In genomic region chr11:117422713-117423112, GRCm38 (mm10) we compare ENCODE assay signal across 16 mouse cellular contexts.
A peak's percentile ranks its signal among the peaks of the same experiment; 100 is the strongest.
DNase-seq lines count a peak whose midpoint lies in the region; ATAC-seq and TF ChIP-seq lines count a peak whose summit lies in the region.
"Had no signal": no experiment of that assay in that cellular context is flagged by ENCODE, and none has a peak within 500 bp of the region (broad histone marks: within the 10 kb centered on the region; RNA-seq: fewer than 3 reads in every experiment).

No protein-coding gene starts in this region.

- H3K9me3 ChIP-seq in liver, postnatal 0 days (ENCODE audit: low read length): no peaks in the 10 kb centered on the region
- H3K9me3 ChIP-seq in liver, embryonic 12.5 days (replicated peaks): no peaks in the 10 kb centered on the region
- H3K9me3 ChIP-seq: hindbrain, embryonic 10.5 days; limb, embryonic 15.5 days; neural tube, embryonic 13.5 days had no signal

- no peak for ATAC-seq in liver, postnatal 0 days
- no peak for ATAC-seq in liver, embryonic 12.5 days

- no peak for TF ChIP-seq EP300 in heart, adult 2 months (IDR thresholded peaks at IDR 0.05; ENCODE audit: insufficient read depth, low read depth, low read length)
- TF ChIP-seq EP300 in liver, postnatal 0 days (IDR thresholded peaks at IDR 0.05; ENCODE audit: low read depth): no peak

- WGBS in heart, adult 2 months: 84% methylated on average over 6 of the region's 6 CpGs
- WGBS in liver, postnatal 0 days (ENCODE audit: insufficient replicate concordance): 76% methylated on average over 6 of the region's 6 CpGs
- WGBS in liver, embryonic 12.5 days (ENCODE audit: insufficient replicate concordance): 65% methylated on average over 6 of the region's 6 CpGs

- no peak overlapping the region for H3K4me3 ChIP-seq in heart, adult 2 months
- no peak overlapping the region for H3K4me3 ChIP-seq in liver, postnatal 0 days (ENCODE audit: low read depth, low read length)
- H3K4me3 ChIP-seq in liver, embryonic 12.5 days: no peak overlapping the region
- H3K4me3 ChIP-seq: hindbrain, embryonic 10.5 days; limb, embryonic 15.5 days; neural tube, embryonic 13.5 days had no signal

- peaks cover 9% of the 10 kb centered on the region for H3K4me1 ChIP-seq in heart, adult 2 months (ENCODE audit: control insufficient read depth, insufficient read depth, low read length)
- H3K4me1 ChIP-seq in liver, postnatal 0 days (ENCODE audit: insufficient read depth): no peaks in the 10 kb centered on the region; the same call in 1 of the 2 replicates
- H3K4me1 ChIP-seq in liver, embryonic 12.5 days: 0 out of 2 replicates have a peak, but pooled peaks cover 6% of the 10 kb centered on the region

- no peak overlapping the region for H3K9ac ChIP-seq in heart, adult 2 months (ENCODE audit: low read depth, low read length)
- no peak overlapping the region for H3K9ac ChIP-seq in liver, postnatal 0 days (replicated peaks)
- H3K9ac ChIP-seq in liver, embryonic 12.5 days: no peak overlapping the region
- H3K9ac ChIP-seq: limb, embryonic 15.5 days; neural tube, embryonic 13.5 days had no signal

- no peak for TF ChIP-seq POLR2A in heart, adult 2 months (IDR thresholded peaks at IDR 0.05; ENCODE audit: insufficient read depth, low read depth, low read length)

- no peak overlapping the region for H3K4me2 ChIP-seq in liver, postnatal 0 days (ENCODE audit: low read depth, low read length)
- no peak overlapping the region for H3K4me2 ChIP-seq in liver, embryonic 12.5 days
- H3K4me2 ChIP-seq: limb, embryonic 15.5 days; neural tube, embryonic 13.5 days had no signal

- TF ChIP-seq CTCF in heart, adult 2 months (IDR thresholded peaks at IDR 0.05): peak; percentile 56
- TF ChIP-seq CTCF in liver, postnatal 0 days (IDR thresholded peaks at IDR 0.05; ENCODE audit: low read depth): peak; percentile 23; the same call in 1 of the 2 replicates

- H3K36me3 ChIP-seq in heart, adult 2 months (ENCODE audit: control insufficient read depth, insufficient read depth, low read length): no peaks in the 10 kb centered on the region
- no peaks in the 10 kb centered on the region for H3K36me3 ChIP-seq in liver, postnatal 0 days (replicated peaks; ENCODE audit: insufficient read depth, low read length)
- H3K36me3 ChIP-seq in liver, embryonic 12.5 days: no peaks in the 10 kb centered on the region
- H3K36me3 ChIP-seq: hindbrain, embryonic 10.5 days; limb, embryonic 15.5 days; neural tube, embryonic 13.5 days had no signal

- H3K27ac ChIP-seq in heart, adult 2 months: peak overlapping the region; percentile 60
- no peak overlapping the region for H3K27ac ChIP-seq in liver, postnatal 0 days (ENCODE audit: low read depth)
- H3K27ac ChIP-seq in liver, embryonic 12.5 days: no peak overlapping the region
- H3K27ac ChIP-seq: hindbrain, embryonic 10.5 days; limb, embryonic 15.5 days; neural tube, embryonic 13.5 days had no signal

- H3K27me3 ChIP-seq in heart, adult 2 months (ENCODE audit: control insufficient read depth, insufficient read depth, low read length): no peaks in the 10 kb centered on the region
- 0 out of 2 replicates have a peak, but pooled peaks cover 2% of the 10 kb centered on the region for H3K27me3 ChIP-seq in liver, postnatal 0 days (ENCODE audit: insufficient read depth, low read length)
- H3K27me3 ChIP-seq in liver, embryonic 12.5 days (replicated peaks): peaks cover 59% of the 10 kb centered on the region
- H3K27me3 ChIP-seq: limb, embryonic 15.5 days had no signal

- no peak for DNase-seq in heart, adult 2 months
- DNase-seq in heart, postnatal 36 days: no peak
- no peak for DNase-seq in liver, postnatal 0 days
- DNase-seq in A20 (ENCODE audit: low read depth, low spot score) (peak; percentile 34), R1 (ENCODE audit: low read depth, low spot score) (peak; percentile 59)
- DNase-seq in layer of hippocampus, postnatal 25 days (ENCODE audit: extremely low spot score in 1 of 2, low spot score in 1 of 2): no peak
- DNase-seq in ovary, postnatal 36 days (ENCODE audit: low spot score): no peak
- DNase-seq: adrenal gland, postnatal 25 days; cerebellum, adult 11 months; cerebellum, postnatal 36 days; kidney, adult 11 months; spleen, adult 18-20 months had no signal

- intact Hi-C loops in heart, adult 2 months (cut with DNase I): no loop called here
- intact Hi-C loops in heart, postnatal 36 days (cut with DNase I): no loop called here

- no peaks in the 10 kb centered on the region for H3K79me2 ChIP-seq in heart, adult 2 months (replicated peaks; ENCODE audit: control insufficient read depth, insufficient read depth, low read length)

Comparison
In these comparisons a context has a peak if more than half of its experiments do, and no peak if none do; other contexts are left out.
1. DNase-seq: peak in A20 (single experiment) and R1 (single experiment); none in heart, adult 2 months (0 of 2), heart, postnatal 36 days (0 of 2), liver, postnatal 0 days (single experiment), layer of hippocampus, postnatal 25 days (0 of 2) and ovary, postnatal 36 days (single experiment).